In the genomic region with DNA sequence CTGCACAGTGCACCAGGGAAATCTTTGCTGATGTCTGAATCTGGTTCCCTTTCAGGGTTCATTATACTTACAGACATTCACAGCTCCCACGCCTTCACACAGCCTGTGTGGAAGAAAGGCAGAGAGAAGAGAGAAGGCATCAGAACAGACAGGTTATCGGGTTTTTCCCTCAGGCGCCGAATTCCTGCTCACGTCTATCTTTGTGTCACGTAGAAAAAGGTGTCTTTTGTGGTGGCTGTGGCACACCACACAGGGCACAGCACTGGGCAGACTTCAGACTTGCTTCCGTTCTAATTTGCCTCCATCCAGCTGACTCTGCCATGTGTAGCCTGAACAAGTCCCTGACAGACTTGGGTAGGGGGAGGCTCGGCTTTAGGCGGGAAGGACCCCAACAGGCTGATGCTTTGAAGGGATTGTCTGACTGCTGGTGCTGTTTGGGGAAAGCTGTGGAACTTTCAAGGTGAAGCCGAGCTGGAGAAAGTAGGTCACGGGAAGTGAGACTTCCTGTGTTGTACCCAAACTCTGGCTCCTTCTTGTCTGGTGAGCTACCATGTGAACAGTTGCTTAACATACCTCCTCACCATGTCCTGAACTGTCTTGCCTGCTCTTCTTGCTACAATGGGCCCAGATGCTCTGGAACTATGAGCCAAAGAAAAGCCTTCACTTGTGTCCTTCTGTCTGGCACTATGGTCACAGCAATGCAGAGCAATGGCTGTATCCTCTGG, we compare ENCODE assay signal across 19 mouse cellular contexts. TPM values are rescaled to one million over a fixed set of nuclear protein-coding genes. Genes with fewer than 3 reads are reported as not detected.
DNase-seq lines count a peak whose midpoint lies in the region; ATAC-seq lines count a peak whose summit lies in the region.
"Had no signal": no experiment of that assay in that cellular context is flagged by ENCODE, and none has a peak within 500 bp of the region (broad histone marks: within the 10 kb centered on the region; RNA-seq: fewer than 3 reads in every experiment).

No protein-coding gene starts in this region.

- H3K27ac ChIP-seq in midbrain, embryonic 13.5 days, result no peak overlapping the region
- H3K27ac ChIP-seq: intestine, embryonic 15.5 days; layer of hippocampus, adult 2 months; limb, embryonic 15.5 days; stomach, embryonic 15.5 days had no signal

- H3K4me2 ChIP-seq in midbrain, embryonic 13.5 days (replicated peaks), result no peak overlapping the region
- H3K4me2 ChIP-seq: intestine, embryonic 15.5 days; limb, embryonic 15.5 days; lung, embryonic 14.5 days; stomach, embryonic 15.5 days had no signal

- peak; percentile 53 for ATAC-seq in CD4-positive, CD25-positive, alpha-beta regulatory T cell, adult 4 months
- ATAC-seq in inflammation-experienced regulatory T-cells, adult 6 months, result peak; percentile 64
- ATAC-seq in midbrain, embryonic 13.5 days, result no peak
- ATAC-seq: forebrain, postnatal 0 days; intestine, embryonic 15.5 days had no signal

- no peak overlapping the region for H3K9ac ChIP-seq in midbrain, embryonic 13.5 days (replicated peaks)
- H3K9ac ChIP-seq: forebrain, postnatal 0 days; intestine, embryonic 15.5 days; limb, embryonic 15.5 days; lung, embryonic 14.5 days; stomach, embryonic 15.5 days had no signal

- intact Hi-C loops in heart, postnatal 10 days (cut with DNase I), result no loop called here

- 85% methylated on average over 11 of the region's 11 CpGs for WGBS in midbrain, embryonic 13.5 days

- no peaks in the 10 kb centered on the region for H3K27me3 ChIP-seq in midbrain, embryonic 13.5 days
- H3K27me3 ChIP-seq: intestine, embryonic 15.5 days; limb, embryonic 15.5 days; stomach, embryonic 15.5 days had no signal

- no peaks in the 10 kb centered on the region for H3K36me3 ChIP-seq in midbrain, embryonic 13.5 days
- H3K36me3 ChIP-seq: intestine, embryonic 15.5 days; limb, embryonic 15.5 days; stomach, embryonic 15.5 days had no signal

- peak; percentile 76 for DNase-seq in CD4-positive helper T cell, adult 2 months (ENCODE audit: low read depth, low spot score)
- peak; percentile 24 to 64 for DNase-seq in right cerebral cortex, postnatal 36 days (ENCODE audit: low spot score in 2 of 2)
- no peak for DNase-seq in retina, embryonic 14.5 days (ENCODE audit: low spot score)
- no peak for DNase-seq in kidney, adult 11 months
- no peak for DNase-seq in heart, postnatal 10 days
- DNase-seq: cerebellum, adult 2 months; forebrain, postnatal 0 days; heart, postnatal 4 days; lung, embryonic 14.5 days had no signal

- H3K4me1 ChIP-seq in midbrain, embryonic 13.5 days (replicated peaks), result no peaks in the 10 kb centered on the region
- H3K4me1 ChIP-seq: intestine, embryonic 15.5 days; stomach, embryonic 15.5 days had no signal

- no peak overlapping the region for H3K4me3 ChIP-seq in midbrain, embryonic 13.5 days (replicated peaks)
- H3K4me3 ChIP-seq: intestine, embryonic 15.5 days; layer of hippocampus, adult 2 months; limb, embryonic 15.5 days; stomach, embryonic 15.5 days had no signal

- H3K9me3 ChIP-seq in midbrain, embryonic 13.5 days, result no peaks in the 10 kb centered on the region
- H3K9me3 ChIP-seq: intestine, embryonic 15.5 days; limb, embryonic 15.5 days; stomach, embryonic 15.5 days had no signal

RNA-seq across cellular contexts. Expression of gene Krt83, which starts 5.2 kb away (rescaled TPM):
- polyA plus RNA-seq in CD4-positive, CD25-positive, alpha-beta regulatory T cell, adult 4 months (2017; shearing (Covaris generic)), result 1 to 10 TPM; 3.2 to 7.4 TPM
- polyA plus RNA-seq in inflammation-experienced regulatory T-cells, adult 6 months (2017; shearing (Covaris generic)), result 10 to 100 TPM in 2 of 3 experiments, 1 to 10 TPM in 1; 5.2 to 26.1 (median 13.0) TPM
- total RNA-seq in heart, postnatal 10 days (2021), result not detected
- polyA plus RNA-seq in midbrain, embryonic 13.5 days (2015; fragmentation: Nextera tagmentation; extraction: Ambion mirVana), result not detected in 2 replicates
- total RNA-seq: forebrain, postnatal 0 days; heart, postnatal 4 days; layer of hippocampus, adult 2 months; megakaryocyte-erythroid progenitor cell, adult 5-6 weeks had no signal
- polyA plus RNA-seq: brain, embryonic 14.5 days; cerebellum, adult 2 months; forebrain, postnatal 0 days; neural tube, embryonic 11.5 days had no signal

RNA-seq across cellular contexts. Expression of gene Krt86, which starts 12.8 kb away (rescaled TPM):
- polyA plus RNA-seq in CD4-positive, CD25-positive, alpha-beta regulatory T cell, adult 4 months (2017; shearing (Covaris generic)), result not detected
- under 1 TPM in 1 of 3 experiments, not detected in 2; 0.21 TPM for polyA plus RNA-seq in inflammation-experienced regulatory T-cells, adult 6 months (2017; shearing (Covaris generic))
- total RNA-seq in heart, postnatal 10 days (2021), result not detected
- polyA plus RNA-seq in midbrain, embryonic 13.5 days (2015; fragmentation: Nextera tagmentation; extraction: Ambion mirVana), result not detected in 2 replicates
- total RNA-seq: heart, postnatal 4 days; layer of hippocampus, adult 2 months; megakaryocyte-erythroid progenitor cell, adult 5-6 weeks had no signal
- polyA plus RNA-seq: brain, embryonic 14.5 days; cerebellum, adult 2 months; intestine, embryonic 15.5 days; lung, embryonic 14.5 days; neural tube, embryonic 11.5 days; stomach, embryonic 15.5 days had no signal

RNA-seq across cellular contexts. Expression of gene Krt81, which starts 22.5 kb away (rescaled TPM):
- polyA plus RNA-seq in CD4-positive, CD25-positive, alpha-beta regulatory T cell, adult 4 months (2017; shearing (Covaris generic)), result not detected
- polyA plus RNA-seq in inflammation-experienced regulatory T-cells, adult 6 months (2017; shearing (Covaris generic)), result not detected
- total RNA-seq in heart, postnatal 10 days (2021), result not detected
- not detected in 2 replicates for polyA plus RNA-seq in midbrain, embryonic 13.5 days (2015; fragmentation: Nextera tagmentation; extraction: Ambion mirVana)
- total RNA-seq: forebrain, postnatal 0 days; heart, postnatal 4 days; layer of hippocampus, adult 2 months; megakaryocyte-erythroid progenitor cell, adult 5-6 weeks had no signal
- polyA plus RNA-seq: brain, embryonic 14.5 days; cerebellum, adult 2 months; forebrain, postnatal 0 days; intestine, embryonic 15.5 days; lung, embryonic 14.5 days; neural tube, embryonic 11.5 days; stomach, embryonic 15.5 days had no signal

RNA-seq across cellular contexts. Expression of gene Gm49425, which starts 31.0 kb away (rescaled TPM):
- not detected for polyA plus RNA-seq in CD4-positive, CD25-positive, alpha-beta regulatory T cell, adult 4 months (2017; shearing (Covaris generic))
- polyA plus RNA-seq in inflammation-experienced regulatory T-cells, adult 6 months (2017; shearing (Covaris generic)), result not detected
- total RNA-seq in heart, postnatal 10 days (2021), result not detected
- polyA plus RNA-seq in midbrain, embryonic 13.5 days (2015; fragmentation: Nextera tagmentation; extraction: Ambion mirVana), result not detected in 2 replicates
- total RNA-seq: forebrain, postnatal 0 days; heart, postnatal 4 days; layer of hippocampus, adult 2 months; megakaryocyte-erythroid progenitor cell, adult 5-6 weeks had no signal
- polyA plus RNA-seq: brain, embryonic 14.5 days; cerebellum, adult 2 months; forebrain, postnatal 0 days; intestine, embryonic 15.5 days; lung, embryonic 14.5 days; neural tube, embryonic 11.5 days; stomach, embryonic 15.5 days had no signal

RNA-seq across cellular contexts. Expression of gene Krt88, which starts 38.5 kb away (rescaled TPM):
- polyA plus RNA-seq in CD4-positive, CD25-positive, alpha-beta regulatory T cell, adult 4 months (2017; shearing (Covaris generic)), result not detected
- polyA plus RNA-seq in inflammation-experienced regulatory T-cells, adult 6 months (2017; shearing (Covaris generic)), result not detected
- not detected for total RNA-seq in heart, postnatal 10 days (2021)
- polyA plus RNA-seq in midbrain, embryonic 13.5 days (2015; fragmentation: Nextera tagmentation; extraction: Ambion mirVana), result not detected in 2 replicates
- total RNA-seq: forebrain, postnatal 0 days; heart, postnatal 4 days; layer of hippocampus, adult 2 months; megakaryocyte-erythroid progenitor cell, adult 5-6 weeks had no signal
- polyA plus RNA-seq: brain, embryonic 14.5 days; cerebellum, adult 2 months; forebrain, postnatal 0 days; intestine, embryonic 15.5 days; limb, embryonic 15.5 days; lung, embryonic 14.5 days; neural tube, embryonic 11.5 days had no signal

Comparison
In these comparisons a context has a peak if more than half of its experiments do, and no peak if none do; other contexts are left out.
1. DNase-seq: peak in CD4-positive helper T cell, adult 2 months (single experiment) and right cerebral cortex, postnatal 36 days (2 of 2); none in retina, embryonic 14.5 days (single experiment), kidney, adult 11 months (single experiment) and heart, postnatal 10 days (0 of 2).